Mouse (Mus musculus) neural tube, embryonic 11.5 days (tissue): Measurements from ENCODE around the gene Shc2. TPM values are rescaled to one million over a fixed set of nuclear protein-coding genes. Genes with fewer than 3 reads are reported as not detected.
A peak's percentile ranks its signal among the peaks of the same experiment; 100 is the strongest.

Source experiments
- ATAC-seq: fragments of 200-750 bp; cut with Nextera tagmentation; 2 replicates; pipeline ENCODE4 v1.8.0; 2017; ENCODE audit warnings: moderate number of reproducible peaks, mild to moderate bottlenecking, moderate TSS enrichment, moderate library complexity; ENCODE audit not compliant: insufficient read depth, low FRiP score, low TSS enrichment
- DNase-seq: peaks from one replicate; pipeline ENCODE4 v3.0.0-alpha.2; 2015; ENCODE audit warnings: low spot score
- H3K27ac ChIP-seq: fragments of 300-500 bp; sonication (generic); 2 replicates; pipeline ENCODE4 v1.5.1; 2014; ENCODE audit warnings: low read depth, mild to moderate bottlenecking, low read length
- H3K27me3 ChIP-seq: fragments of 300-500 bp; sonication (generic); 2 replicates; pipeline ENCODE4 v1.6.1; 2014; ENCODE audit warnings: mild to moderate bottlenecking, low read length, mixed read lengths; ENCODE audit not compliant: control insufficient read depth, insufficient read depth
- H3K36me3 ChIP-seq: fragments of 300-500 bp; sonication (generic); 2 replicates; pipeline ENCODE4 v1.6.1; 2014; ENCODE audit warnings: mild to moderate bottlenecking, low read length, moderate library complexity, mixed read lengths; ENCODE audit not compliant: control insufficient read depth, insufficient read depth
- H3K4me1 ChIP-seq: fragments of 300-500 bp; sonication (generic); 2 replicates; pipeline ENCODE4 v1.6.1; 2014; ENCODE audit warnings: low read length, mixed read lengths; ENCODE audit not compliant: control insufficient read depth, insufficient read depth
- H3K4me2 ChIP-seq: fragments of 300-500 bp; sonication (generic); 2 replicates; pipeline ENCODE4 v1.6.1; 2014; ENCODE audit warnings: low read depth, mild to moderate bottlenecking, moderate library complexity
- H3K4me3 ChIP-seq: fragments of 300-500 bp; sonication (generic); 2 replicates; pipeline ENCODE4 v1.5.1; 2014; ENCODE audit warnings: low read depth, low read length
- H3K9ac ChIP-seq: fragments of 300-500 bp; sonication (generic); 2 replicates; pipeline ENCODE4 v1.6.1; 2014; ENCODE audit warnings: mild to moderate bottlenecking, low read length
- H3K9me3 ChIP-seq: fragments of 300-500 bp; sonication (generic); 2 replicates; pipeline ENCODE4 v1.6.1; 2016; ENCODE audit warnings: low read length; ENCODE audit not compliant: control insufficient read depth
- WGBS: fragments of 180-500 bp; shearing (Covaris S2); extraction: QIAGEN DNeasy Blood & Tissue Kit; methylation state at CpG from one replicate; pipeline ENCODE4 v1.1.7; 2014; 5-methylcytosine and 5-hydroxymethylcytosine counted together
- polyA plus RNA-seq: library from polyadenylated mRNA; unstranded; fragments of >200 nt; fragmentation: Nextera tagmentation; extraction: Ambion mirVana; gene quantifications from 2 replicates; pipeline ENCODE4 v1.2.1, GENCODE M21; 2014

Shc2 gene
- polyA plus RNA-seq, 1 experiment from 2014 or later = 23.1 TPM

- peak overlapping the region; percentile 92 for H3K4me3 ChIP-seq
- no peak; the same call in none of the 2 replicates for ATAC-seq
- no peaks in the 10 kb centered on the region for H3K9me3 ChIP-seq
- H3K27me3 ChIP-seq = no peaks in the 10 kb centered on the region
- DNase-seq = no peak
- peak overlapping the region; percentile 83 for H3K4me2 ChIP-seq
- WGBS = 0% methylated on average over 10 of the region's 10 CpGs
- 0 out of 2 replicates have a peak overlapping the region, but pooled peaks have one; percentile 39 for H3K27ac ChIP-seq
- peaks cover 17% of the 10 kb centered on the region for H3K4me1 ChIP-seq
- peak overlapping the region; percentile 83 for H3K9ac ChIP-seq
- H3K36me3 ChIP-seq = peaks cover 18% of the 10 kb centered on the region
Observed at GRCm38 (mm10) chr10:79682551-79682915, 44.8 kb upstream of the Shc2 start.

GRCm38 (mm10) chr10:79681591-79682245, 44.0 kb upstream of the Shc2 start, which contains the start of gene Cdc34:
Cdc34 (plus strand) TSS chr10:79682195.
- DNase-seq = peak; percentile 100
- Histone ChIP-seq H3K27me3 (no peaks in the 10 kb centered on the region), H3K36me3 (peaks cover 12% of the 10 kb centered on the region), H3K4me2 (peak within 1 kb of the TSS; percentile 83), H3K4me3 (peak within 1 kb of the TSS; percentile 92), H3K4me1 (peaks cover 17% of the 10 kb centered on the region), H3K27ac (peak within 1 kb of the TSS; percentile 64), H3K9ac (peak within 1 kb of the TSS; percentile 83), H3K9me3 (no peaks in the 10 kb centered on the region)
- under 1% methylated on average over 66 of the region's 84 CpGs for WGBS
- ATAC-seq = peak; percentile 88

GRCm38 (mm10) chr10:79680606-79681495, 43.1 kb upstream of the Shc2 start:
- peak; percentile 60 for ATAC-seq
- 42% methylated on average over 11 of the region's 11 CpGs for WGBS

GRCm38 (mm10) chr10:79675346-79676035, 37.8 kb upstream of the Shc2 start:
- Histone ChIP-seq H3K27ac (no peak overlapping the region), H3K27me3 (no peaks in the 10 kb centered on the region), H3K9ac (no peak overlapping the region), H3K4me2 (no peak overlapping the region), H3K36me3 (peaks cover 3% of the 10 kb centered on the region; the same call in 1 of the 2 replicates), H3K4me3 (no peak overlapping the region), H3K4me1 (peaks cover 11% of the 10 kb centered on the region), H3K9me3 (no peaks in the 10 kb centered on the region)
- ATAC-seq = no peak
- WGBS = 59% methylated on average over 44 of the region's 44 CpGs
- no peak for DNase-seq

More at GRCm38 (mm10) chr10:79680606-79681495, 43.1 kb upstream of the Shc2 start:
- no peaks in the 10 kb centered on the region for H3K9me3 ChIP-seq
- H3K27me3 ChIP-seq = no peaks in the 10 kb centered on the region
- peak overlapping the region; percentile 44 for H3K9ac ChIP-seq
- no peak for DNase-seq
- peak overlapping the region; percentile 61 for H3K4me2 ChIP-seq
- peak overlapping the region; percentile 92 for H3K4me3 ChIP-seq
- peaks cover 17% of the 10 kb centered on the region for H3K4me1 ChIP-seq
- peaks cover 11% of the 10 kb centered on the region; the same call in 1 of the 2 replicates for H3K36me3 ChIP-seq
- peak overlapping the region; percentile 64; the same call in 1 of the 2 replicates for H3K27ac ChIP-seq

- no peak overlapping the region for H3K27ac ChIP-seq
- H3K36me3 ChIP-seq = peaks cover 3% of the 10 kb centered on the region; the same call in 1 of the 2 replicates
- DNase-seq (no peak), ATAC-seq (no peak)
- H3K27me3 ChIP-seq = no peaks in the 10 kb centered on the region
- 91% methylated on average over 3 of the region's 3 CpGs for WGBS
- H3K9ac ChIP-seq = no peak overlapping the region
- no peaks in the 10 kb centered on the region for H3K9me3 ChIP-seq
- peaks cover 16% of the 10 kb centered on the region for H3K4me1 ChIP-seq
- no peak overlapping the region for H3K4me2 ChIP-seq
- no peak overlapping the region for H3K4me3 ChIP-seq
Observed at GRCm38 (mm10) chr10:79673054-79673453, 35.3 kb upstream of the Shc2 start.

- Histone ChIP-seq H3K27ac (no peak overlapping the region), H3K9ac (no peak overlapping the region), H3K4me1 (peaks cover 16% of the 10 kb centered on the region), H3K9me3 (no peaks in the 10 kb centered on the region), H3K4me3 (no peak overlapping the region), H3K36me3 (peaks cover 3% of the 10 kb centered on the region; the same call in 1 of the 2 replicates), H3K4me2 (no peak overlapping the region), H3K27me3 (no peaks in the 10 kb centered on the region)
- WGBS = 62% methylated on average over 3 of the region's 3 CpGs
- no peak for ATAC-seq
- DNase-seq = no peak
Observed at GRCm38 (mm10) chr10:79672088-79672455, 34.4 kb upstream of the Shc2 start.

- 39% methylated on average over 6 of the region's 6 CpGs for WGBS
- Histone ChIP-seq H3K36me3 (peaks cover 3% of the 10 kb centered on the region; the same call in 1 of the 2 replicates), H3K9me3 (no peaks in the 10 kb centered on the region), H3K27me3 (no peaks in the 10 kb centered on the region), H3K4me1 (peaks cover 16% of the 10 kb centered on the region), H3K27ac (no peak overlapping the region), H3K4me2 (0 out of 2 replicates have a peak overlapping the region, but pooled peaks have one; percentile 66), H3K9ac (no peak overlapping the region; the same call in 1 of the 2 replicates), H3K4me3 (no peak overlapping the region)
- ATAC-seq = no peak
- no peak for DNase-seq
Observed at GRCm38 (mm10) chr10:79671396-79672087, 33.8 kb upstream of the Shc2 start.
